Mouse (Mus musculus) spleen, postnatal 10 days (tissue): ENCODE measurements around the gene Cth.

Experiments used
- DNase-seq, 2 experiments: peaks; one replicate each; pipeline ENCODE4 v3.0.0; 2021 to 2022; ENCODE audit warnings: low spot score in 2 of 2

Gene Cth

GRCm38 (mm10) chr3:157910262-157910661, 14.6 kb downstream of the Cth start:
- DNase-seq, result no peak

- DNase-seq, result no peak
These were observed 16.7 kb downstream of the Cth start for GRCm38 (mm10) chr3:157908166-157908565.

- no peak for DNase-seq
These were observed 23.2 kb downstream of the Cth start for GRCm38 (mm10) chr3:157901721-157902120.

GRCm38 (mm10) chr3:157899986-157900385, 24.9 kb downstream of the Cth start:
- no peak for DNase-seq

GRCm38 (mm10) chr3:157897645-157898044, 27.2 kb downstream of the Cth start:
- DNase-seq, result no peak

GRCm38 (mm10) chr3:157891819-157892218, 33.1 kb downstream of the Cth start:
- no peak for DNase-seq

GRCm38 (mm10) chr3:157884081-157884643, 40.7 kb downstream of the Cth start:
- DNase-seq, result no peak

- no peak for DNase-seq
These were observed 41.8 kb downstream of the Cth start for GRCm38 (mm10) chr3:157883085-157883484.

- DNase-seq, result no peak
These were observed 42.9 kb downstream of the Cth start for GRCm38 (mm10) chr3:157881992-157882391.

GRCm38 (mm10) chr3:157880983-157881382, 43.9 kb downstream of the Cth start:
- no peak for DNase-seq

GRCm38 (mm10) chr3:157877847-157878246, 47.0 kb downstream of the Cth start:
- DNase-seq, result no peak

GRCm38 (mm10) chr3:157876439-157877156, 48.3 kb downstream of the Cth start:
- peak; percentile 5 to 29 for DNase-seq

- DNase-seq, result no peak
These were observed 52.0 kb downstream of the Cth start for GRCm38 (mm10) chr3:157872897-157873296.

GRCm38 (mm10) chr3:157867836-157868235, 57.0 kb downstream of the Cth start:
- no peak for DNase-seq

GRCm38 (mm10) chr3:157866251-157866650, 58.6 kb downstream of the Cth start:
- no peak for DNase-seq

GRCm38 (mm10) chr3:157865848-157866247, 59.0 kb downstream of the Cth start:
- no peak for DNase-seq

- no peak for DNase-seq
These were observed 59.4 kb downstream of the Cth start for GRCm38 (mm10) chr3:157865431-157865830.

- no peak for DNase-seq
These were observed 72.1 kb downstream of the Cth start for GRCm38 (mm10) chr3:157852806-157853205.

- DNase-seq, result no peak
These were observed 76.4 kb downstream of the Cth start for GRCm38 (mm10) chr3:157848503-157848902.

GRCm38 (mm10) chr3:157847338-157848284, 77.3 kb downstream of the Cth start:
- no peak for DNase-seq
